Mouse (Mus musculus) c-Kit-positive CD71-negative TER-119-negative erythroid progenitor cells, embryonic 14.5 days (primary cell): ENCODE results near the gene Adsl.
A peak's percentile ranks its signal among the peaks of the same experiment; 100 is the strongest.
"Not testable (repeated sequence)": the region's sequence is repeated elsewhere in the genome, so short reads cannot be mapped to it uniquely, and the experiment has no call there.

Experiments used
- DNase-seq: peaks from one replicate; pipeline ENCODE4 v3.0.0-alpha.2; 2013; ENCODE audit warnings: low read depth

Adsl gene

GRCm38 (mm10) chr15:80948145-80949135, at the start of gene Adsl:
Gene Adsl, plus strand, starts transcription at chr15:80948490.
- DNase-seq = peak; percentile 81

- DNase-seq = no peak
Observed at GRCm38 (mm10) chr15:80899806-80900205, 48.5 kb upstream of the Adsl start.

GRCm38 (mm10) chr15:80901806-80902513, 46.3 kb upstream of the Adsl start:
- DNase-seq = no peak

- not testable (repeated sequence) for DNase-seq
Observed at GRCm38 (mm10) chr15:80904776-80905175, 43.5 kb upstream of the Adsl start.

- DNase-seq = no peak
Observed at GRCm38 (mm10) chr15:80910183-80910582, 38.1 kb upstream of the Adsl start.

GRCm38 (mm10) chr15:80910790-80911531, 37.3 kb upstream of the Adsl start:
- DNase-seq = no peak

- no peak for DNase-seq
Observed at GRCm38 (mm10) chr15:80912175-80912574, 36.1 kb upstream of the Adsl start.

- no peak for DNase-seq
Observed at GRCm38 (mm10) chr15:80913803-80914202, 34.5 kb upstream of the Adsl start.

- DNase-seq = no peak
Observed at GRCm38 (mm10) chr15:80915850-80916249, 32.4 kb upstream of the Adsl start.

- no peak for DNase-seq
Observed at GRCm38 (mm10) chr15:80916621-80917020, 31.7 kb upstream of the Adsl start.

GRCm38 (mm10) chr15:80920346-80920745, 27.9 kb upstream of the Adsl start:
- no peak for DNase-seq

GRCm38 (mm10) chr15:80921781-80922180, 26.5 kb upstream of the Adsl start:
- DNase-seq = no peak

- DNase-seq = no peak
Observed at GRCm38 (mm10) chr15:80924211-80924610, 24.1 kb upstream of the Adsl start.

- no peak for DNase-seq
Observed at GRCm38 (mm10) chr15:80928811-80929355, 19.4 kb upstream of the Adsl start.

GRCm38 (mm10) chr15:80930048-80930571, 18.2 kb upstream of the Adsl start:
- no peak for DNase-seq

GRCm38 (mm10) chr15:80930676-80931320, 17.5 kb upstream of the Adsl start:
- not testable (repeated sequence) for DNase-seq

GRCm38 (mm10) chr15:80931345-80931960, 16.8 kb upstream of the Adsl start:
- no peak for DNase-seq

GRCm38 (mm10) chr15:80934841-80935240, 13.4 kb upstream of the Adsl start:
- DNase-seq = no peak

GRCm38 (mm10) chr15:80936686-80937085, 11.6 kb upstream of the Adsl start:
- DNase-seq = no peak

- no peak for DNase-seq
Observed at GRCm38 (mm10) chr15:80938615-80939014, 9.7 kb upstream of the Adsl start.

- no peak for DNase-seq
Observed at GRCm38 (mm10) chr15:80939401-80939800, 8.9 kb upstream of the Adsl start.
